Mouse (Mus musculus): ENCODE data around the gene Bcam. TPM values are rescaled to one million over a fixed set of nuclear protein-coding genes. Genes with fewer than 3 reads are reported as not detected.

Bcam gene
- polyA plus RNA-seq, 2 experiments: 4.9 to 6.3 TPM

- Histone ChIP-seq H3K4me3 (ENCODE audit: insufficient read depth in 1 of 2, low read depth in 2 of 2, low read length in 2 of 2) (no peak overlapping the region), H3K27ac (no peak overlapping the region), H3K36me3 (replicated peaks; ENCODE audit: control insufficient read depth, insufficient read depth, low read depth) (no peaks in the 10 kb centered on the region), H3K4me1 (replicated peaks; ENCODE audit: control insufficient read depth in 2 of 2, insufficient read depth in 2 of 2, low read length in 1 of 2) (0 out of 4 replicates have a peak, but pooled peaks cover 0 to 2% of the 10 kb centered on the region in 2 experiments), H3K4me2 (ENCODE audit: low read depth) (no peak overlapping the region), H3K27me3 (ENCODE audit: control insufficient read depth, insufficient read depth, low read length) (peaks cover 28% of the 10 kb centered on the region), H3K9me3 (ENCODE audit: control insufficient read depth, low read length) (no peaks in the 10 kb centered on the region), H3K9ac (replicated peaks) (no peak overlapping the region)
- no peak for TF ChIP-seq EP300 (IDR thresholded peaks at IDR 0.05; ENCODE audit: low read depth)
- no peak for TF ChIP-seq CTCF (IDR thresholded peaks at IDR 0.05; ENCODE audit: low read depth)
- 33% methylated on average over 4 of the region's 4 CpGs for WGBS (ENCODE audit: insufficient replicate concordance)
- ATAC-seq (ENCODE audit: insufficient read depth): no peak
- no peak for DNase-seq (ENCODE audit: low read depth in 3 of 3, low spot score in 3 of 3)
These were observed 1.8 kb downstream of the Bcam start for GRCm38 (mm10) chr7:19769001-19769400.

DNA sequence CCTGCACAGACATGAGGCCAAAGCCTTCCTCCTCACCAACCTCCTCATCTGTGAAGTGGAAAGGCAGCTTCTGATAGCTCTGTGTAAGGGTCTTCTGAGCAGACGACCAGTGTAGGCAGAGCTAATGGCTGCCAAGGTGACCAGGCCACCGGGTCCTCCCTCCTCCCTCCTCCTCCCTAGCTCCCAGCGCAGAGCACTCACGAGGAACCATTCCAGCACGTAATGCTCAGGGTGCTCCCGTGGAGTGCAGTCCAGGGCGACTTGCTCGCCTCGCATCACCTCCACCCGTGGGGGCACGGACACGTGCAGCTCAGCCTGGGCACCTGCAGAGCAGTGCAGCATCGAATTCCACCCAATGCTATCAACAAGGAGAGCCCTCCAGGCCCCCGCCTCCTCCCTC is 2.6 kb downstream of the Bcam start:
- peaks cover 28% of the 10 kb centered on the region for H3K27me3 ChIP-seq (ENCODE audit: control insufficient read depth, insufficient read depth, low read length)
- no peaks in the 10 kb centered on the region for H3K9me3 ChIP-seq (ENCODE audit: control insufficient read depth, low read length)
- no peak for DNase-seq (ENCODE audit: low read depth in 3 of 3, low spot score in 3 of 3)
- TF ChIP-seq EP300 (IDR thresholded peaks at IDR 0.05; ENCODE audit: low read depth): no peak
- H3K9ac ChIP-seq (replicated peaks): no peak overlapping the region
- H3K4me2 ChIP-seq (ENCODE audit: low read depth): no peak overlapping the region
- no peak for ATAC-seq (ENCODE audit: insufficient read depth)
- whole genome bisulfite sequencing (ENCODE audit: insufficient replicate concordance): 58% methylated on average over 14 of the region's 14 CpGs
- H3K4me3 ChIP-seq (ENCODE audit: insufficient read depth in 1 of 2, low read depth in 2 of 2, low read length in 2 of 2): no peak overlapping the region
- no peak overlapping the region for H3K27ac ChIP-seq
- H3K4me1 ChIP-seq (replicated peaks; ENCODE audit: control insufficient read depth in 2 of 2, insufficient read depth in 2 of 2, low read length in 1 of 2): 0 out of 4 replicates have a peak, but pooled peaks cover 0 to 2% of the 10 kb centered on the region in 2 experiments
- no peaks in the 10 kb centered on the region for H3K36me3 ChIP-seq (replicated peaks; ENCODE audit: control insufficient read depth, insufficient read depth, low read depth)

GRCm38 (mm10) chr7:19764581-19764980 is 6.2 kb downstream of the Bcam start:
- WGBS (ENCODE audit: insufficient replicate concordance): 63% methylated on average over 8 of the region's 9 CpGs
- no peak overlapping the region for H3K4me2 ChIP-seq (ENCODE audit: low read depth)
- no peak overlapping the region for H3K27ac ChIP-seq
- H3K27me3 ChIP-seq (ENCODE audit: control insufficient read depth, insufficient read depth, low read length): peaks cover 6% of the 10 kb centered on the region
- H3K9me3 ChIP-seq (ENCODE audit: control insufficient read depth, low read length): no peaks in the 10 kb centered on the region
- ATAC-seq (ENCODE audit: insufficient read depth): no peak
- no peaks in the 10 kb centered on the region for H3K4me1 ChIP-seq (replicated peaks; ENCODE audit: control insufficient read depth in 2 of 2, insufficient read depth in 2 of 2, low read length in 1 of 2)
- H3K36me3 ChIP-seq (replicated peaks; ENCODE audit: control insufficient read depth, insufficient read depth, low read depth): no peaks in the 10 kb centered on the region
- H3K9ac ChIP-seq (replicated peaks): no peak overlapping the region
- no peak for TF ChIP-seq CTCF (IDR thresholded peaks at IDR 0.05; ENCODE audit: low read depth)
- no peak for TF ChIP-seq EP300 (IDR thresholded peaks at IDR 0.05; ENCODE audit: low read depth)
- H3K4me3 ChIP-seq (ENCODE audit: insufficient read depth in 1 of 2, low read depth in 2 of 2, low read length in 2 of 2): no peak overlapping the region
- no peak for DNase-seq (ENCODE audit: low read depth in 3 of 3, low spot score in 3 of 3)

DNA sequence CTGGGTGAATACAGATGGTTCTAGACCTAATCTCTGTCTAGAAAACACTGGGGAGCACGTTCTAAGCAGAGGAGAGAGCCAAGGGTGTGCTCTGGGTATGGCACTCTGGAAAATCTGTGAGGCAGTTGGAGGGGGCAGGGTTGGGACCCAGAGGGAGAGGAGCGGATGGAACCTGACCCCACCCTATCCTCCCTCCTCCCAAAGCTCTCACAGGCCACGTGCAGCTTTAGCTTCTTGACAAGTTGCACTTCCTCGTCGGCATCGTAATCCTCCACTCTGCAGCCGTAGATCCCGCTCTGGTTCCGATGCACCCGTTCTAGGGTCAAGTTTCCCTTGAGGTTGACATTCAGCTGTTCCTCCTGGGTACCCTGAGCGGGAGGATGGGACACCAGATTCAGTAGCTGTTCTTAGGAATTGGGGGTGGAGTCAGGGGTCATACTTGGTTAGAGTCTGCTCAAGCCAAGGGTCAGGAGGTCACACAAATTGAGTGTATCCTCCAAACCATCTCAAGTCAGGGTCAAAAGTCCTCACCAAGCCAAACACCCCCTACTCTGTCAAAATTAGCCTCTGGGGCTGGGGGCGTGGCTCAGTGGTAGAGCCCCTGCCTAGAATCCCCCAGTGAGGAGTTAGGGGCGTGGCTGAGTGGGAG is 6.9 kb downstream of the Bcam start:
- Histone ChIP-seq H3K4me3 (ENCODE audit: insufficient read depth in 1 of 2, low read depth in 2 of 2, low read length in 2 of 2) (no peak overlapping the region), H3K4me2 (ENCODE audit: low read depth) (no peak overlapping the region), H3K27me3 (ENCODE audit: control insufficient read depth, insufficient read depth, low read length) (peaks cover 3% of the 10 kb centered on the region), H3K9ac (replicated peaks) (no peak overlapping the region), H3K36me3 (replicated peaks; ENCODE audit: control insufficient read depth, insufficient read depth, low read depth) (no peaks in the 10 kb centered on the region), H3K4me1 (replicated peaks; ENCODE audit: control insufficient read depth in 2 of 2, insufficient read depth in 2 of 2, low read length in 1 of 2) (no peaks in the 10 kb centered on the region), H3K27ac (no peak overlapping the region), H3K9me3 (ENCODE audit: control insufficient read depth, low read length) (no peaks in the 10 kb centered on the region)
- no peak for TF ChIP-seq CTCF (IDR thresholded peaks at IDR 0.05; ENCODE audit: low read depth)
- TF ChIP-seq EP300 (IDR thresholded peaks at IDR 0.05; ENCODE audit: low read depth): no peak
- WGBS (ENCODE audit: insufficient replicate concordance): 59% methylated on average over 13 of the region's 13 CpGs
- DNase-seq (ENCODE audit: low read depth in 3 of 3, low spot score in 3 of 3) (no peak), ATAC-seq (ENCODE audit: insufficient read depth) (no peak)

- H3K4me1 ChIP-seq (replicated peaks; ENCODE audit: control insufficient read depth in 2 of 2, insufficient read depth in 2 of 2, low read length in 1 of 2): no peaks in the 10 kb centered on the region
- no peak overlapping the region for H3K4me2 ChIP-seq (ENCODE audit: low read depth)
- ATAC-seq (ENCODE audit: insufficient read depth): no peak
- no peaks in the 10 kb centered on the region for H3K36me3 ChIP-seq (replicated peaks; ENCODE audit: control insufficient read depth, insufficient read depth, low read depth)
- H3K4me3 ChIP-seq (ENCODE audit: insufficient read depth in 1 of 2, low read depth in 2 of 2, low read length in 2 of 2): no peak overlapping the region
- WGBS (ENCODE audit: insufficient replicate concordance): 66% methylated on average over 11 of the region's 11 CpGs
- DNase-seq (ENCODE audit: low read depth in 3 of 3, low spot score in 3 of 3): no peak
- no peak overlapping the region for H3K27ac ChIP-seq
- no peaks in the 10 kb centered on the region for H3K9me3 ChIP-seq (ENCODE audit: control insufficient read depth, low read length)
- H3K9ac ChIP-seq (replicated peaks): no peak overlapping the region
- TF ChIP-seq EP300 (IDR thresholded peaks at IDR 0.05; ENCODE audit: low read depth) (no peak), CTCF (IDR thresholded peaks at IDR 0.05; ENCODE audit: low read depth) (no peak)
- no peaks in the 10 kb centered on the region for H3K27me3 ChIP-seq (ENCODE audit: control insufficient read depth, insufficient read depth, low read length)
These were observed 8.5 kb downstream of the Bcam start for GRCm38 (mm10) chr7:19762283-19762682.
